Mouse (Mus musculus) kidney, embryonic 15.5 days (tissue): ENCODE results near the gene Kcnab3. TPM values are rescaled to one million over a fixed set of nuclear protein-coding genes. Genes with fewer than 3 reads are reported as not detected.

Experiments used
- ATAC-seq: fragments of 200-750 bp; cut with Nextera tagmentation; replicated peaks from 2 replicates; pipeline ENCODE4 v1.8.0; 2017; ENCODE audit warnings: moderate TSS enrichment; ENCODE audit not compliant: low FRiP score
- H3K27ac ChIP-seq: fragments of 300-500 bp; sonication (generic); 2 replicates; pipeline ENCODE4 v1.5.1; 2015; ENCODE audit warnings: mild to moderate bottlenecking, inconsistent platforms
- H3K27me3 ChIP-seq: fragments of 300-500 bp; sonication (generic); 2 replicates; pipeline ENCODE4 v1.6.1; 2015; ENCODE audit warnings: inconsistent platforms
- H3K36me3 ChIP-seq: fragments of 300-500 bp; sonication (generic); 2 replicates; pipeline ENCODE4 v1.6.1; 2015; ENCODE audit warnings: inconsistent platforms
- H3K4me1 ChIP-seq: fragments of 300-500 bp; sonication (generic); 2 replicates; pipeline ENCODE4 v1.6.1; 2015; ENCODE audit warnings: inconsistent platforms
- H3K4me2 ChIP-seq: fragments of 300-500 bp; sonication (generic); 2 replicates; pipeline ENCODE4 v1.6.1; 2015; ENCODE audit warnings: moderate library complexity, mild to moderate bottlenecking, inconsistent platforms
- H3K4me3 ChIP-seq: fragments of 300-500 bp; sonication (generic); replicated peaks from 2 replicates; pipeline ENCODE4 v1.5.1; 2015; ENCODE audit warnings: mild to moderate bottlenecking, inconsistent platforms
- H3K9ac ChIP-seq: fragments of 300-500 bp; sonication (generic); 2 replicates; pipeline ENCODE4 v1.6.1; 2015; ENCODE audit warnings: mild to moderate bottlenecking, inconsistent platforms
- H3K9me3 ChIP-seq: fragments of 300-500 bp; sonication (generic); replicated peaks from 2 replicates; pipeline ENCODE4 v1.6.1; 2016; ENCODE audit warnings: inconsistent platforms
- WGBS: fragments of 180-500 bp; shearing (Covaris S2); methylation state at CpG from one replicate; pipeline ENCODE4 v1.1.7; 2015; ENCODE audit warnings: mixed read lengths; 5-methylcytosine and 5-hydroxymethylcytosine counted together
- polyA plus RNA-seq: library from polyadenylated mRNA; unstranded; fragments of >200 nt; fragmentation: Nextera tagmentation; extraction: Ambion mirVana; gene quantifications from 2 replicates; pipeline ENCODE4 v1.2.1, GENCODE M21; 2015

The Kcnab3 gene
- polyA plus RNA-seq, 1 experiment from 2014 or later = 2.9 TPM

- Histone ChIP-seq H3K9ac (no peak overlapping the region), H3K4me2 (0 out of 2 replicates have a peak overlapping the region, but pooled peaks have one; percentile 48), H3K9me3 (no peaks in the 10 kb centered on the region), H3K4me1 (peaks cover 37% of the 10 kb centered on the region), H3K4me3 (no peak overlapping the region), H3K36me3 (peaks cover 46% of the 10 kb centered on the region), H3K27me3 (no peaks in the 10 kb centered on the region), H3K27ac (peak overlapping the region; percentile 90)
- WGBS = 62% methylated on average over 3 of the region's 3 CpGs
- ATAC-seq = no peak
These were observed 46.7 kb downstream of the Kcnab3 start for GRCm38 (mm10) chr11:69372780-69373170.

DNA sequence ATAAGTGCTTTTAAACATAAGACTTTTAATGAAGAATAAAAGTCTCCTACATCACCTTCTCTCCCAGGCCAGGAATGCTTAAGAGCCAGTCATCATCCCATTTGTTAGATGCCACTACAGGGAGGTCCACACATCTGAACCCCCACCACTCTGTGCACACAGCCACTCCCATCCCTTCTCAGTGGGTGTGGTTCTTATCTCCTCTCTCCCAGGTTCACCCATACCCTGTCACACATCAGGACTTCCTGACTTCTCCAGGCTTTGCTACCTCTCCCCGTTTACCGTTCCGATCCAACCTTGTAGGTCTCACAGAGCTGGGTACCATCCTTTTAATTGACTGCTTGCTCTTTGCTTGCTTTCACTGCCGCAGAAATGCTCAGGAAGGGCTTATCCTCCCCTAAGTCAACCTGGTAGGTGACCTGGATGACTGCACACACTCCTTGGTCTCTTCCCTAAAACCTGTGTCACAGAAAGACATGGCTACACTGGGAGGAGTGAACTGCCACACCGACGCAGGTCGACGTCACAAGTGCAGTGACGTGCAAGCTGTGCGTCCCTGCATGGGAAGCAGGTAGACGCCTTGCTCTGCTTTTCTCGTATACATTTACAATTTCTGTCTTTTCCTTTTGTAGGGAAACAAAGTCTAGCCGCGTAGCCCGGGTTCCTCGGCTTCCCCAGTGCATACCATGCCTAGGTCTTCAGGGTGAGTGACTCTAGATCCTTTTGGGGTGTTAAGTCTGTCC is 47.3 kb downstream of the Kcnab3 start:
- no peak for ATAC-seq
- Histone ChIP-seq H3K4me1 (peaks cover 33% of the 10 kb centered on the region), H3K27ac (no peak overlapping the region), H3K36me3 (peaks cover 49% of the 10 kb centered on the region), H3K4me2 (no peak overlapping the region), H3K27me3 (no peaks in the 10 kb centered on the region), H3K9me3 (no peaks in the 10 kb centered on the region), H3K9ac (no peak overlapping the region), H3K4me3 (no peak overlapping the region)
- WGBS = 91% methylated on average over 16 of the region's 16 CpGs

DNA sequence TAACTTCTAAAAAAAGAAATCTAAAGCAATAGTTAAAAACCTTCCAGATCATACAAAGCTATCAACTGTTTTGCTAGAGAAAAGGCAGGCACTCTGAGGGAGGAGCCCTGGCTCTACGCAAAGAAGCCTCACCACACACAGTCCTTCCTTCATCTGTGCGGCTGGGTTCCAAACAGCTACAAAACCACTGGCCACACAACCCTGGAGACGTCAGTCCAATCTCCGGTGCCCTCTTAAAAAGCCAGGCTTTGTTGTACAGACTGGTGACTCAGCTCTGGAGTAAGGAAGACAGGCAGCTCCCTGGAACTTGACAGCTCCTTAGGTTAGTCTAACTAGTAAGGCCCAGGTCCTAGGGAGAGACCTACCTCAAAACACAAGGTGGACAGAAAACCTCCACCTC is 49.6 kb downstream of the Kcnab3 start:
- Histone ChIP-seq H3K4me3 (no peak overlapping the region), H3K4me2 (no peak overlapping the region), H3K9me3 (no peaks in the 10 kb centered on the region), H3K36me3 (peaks cover 62% of the 10 kb centered on the region), H3K27me3 (no peaks in the 10 kb centered on the region), H3K4me1 (peaks cover 27% of the 10 kb centered on the region), H3K27ac (no peak overlapping the region), H3K9ac (no peak overlapping the region)
- no peak for ATAC-seq
- WGBS = 92% methylated on average over 4 of the region's 4 CpGs

GRCm38 (mm10) chr11:69377766-69378165 is 51.7 kb downstream of the Kcnab3 start:
- no peak; the same call in 1 of the 2 replicates for ATAC-seq
- WGBS = 75% methylated on average over 3 of the region's 3 CpGs

DNA sequence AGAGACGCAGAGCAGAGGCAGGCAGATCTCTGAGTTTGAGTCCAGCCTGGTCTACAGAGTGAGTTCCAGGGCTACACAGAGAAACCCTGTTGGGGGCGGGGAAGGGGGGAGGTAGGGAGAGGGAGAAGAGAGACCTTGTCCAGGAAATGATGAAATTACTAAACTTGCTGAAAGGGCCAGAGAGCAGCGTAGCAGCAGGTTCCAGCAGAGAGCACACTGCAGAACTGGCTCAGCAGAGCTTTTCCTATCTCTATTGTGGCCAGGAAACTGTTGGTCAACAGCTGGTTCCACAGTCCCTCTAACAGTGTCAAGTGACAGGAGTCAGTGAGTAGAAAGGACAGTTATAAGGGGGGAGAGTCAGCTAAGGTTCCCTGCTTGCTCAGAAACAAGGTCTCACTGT is 53.5 kb downstream of the Kcnab3 start:
- Histone ChIP-seq H3K27me3 (no peaks in the 10 kb centered on the region), H3K36me3 (peaks cover 47% of the 10 kb centered on the region), H3K4me2 (no peak overlapping the region), H3K27ac (no peak overlapping the region), H3K9me3 (no peaks in the 10 kb centered on the region), H3K4me1 (0 out of 2 replicates have a peak, but pooled peaks cover 4% of the 10 kb centered on the region), H3K9ac (no peak overlapping the region), H3K4me3 (no peak overlapping the region)
- ATAC-seq = no peak
- 85% methylated on average over 3 of the region's 3 CpGs for WGBS

More at GRCm38 (mm10) chr11:69377766-69378165, 51.7 kb downstream of the Kcnab3 start:
- Histone ChIP-seq H3K4me2 (no peak overlapping the region), H3K9me3 (no peaks in the 10 kb centered on the region), H3K4me3 (no peak overlapping the region), H3K27ac (no peak overlapping the region), H3K4me1 (peaks cover 10% of the 10 kb centered on the region; the same call in 1 of the 2 replicates), H3K9ac (no peak overlapping the region), H3K27me3 (no peaks in the 10 kb centered on the region), H3K36me3 (peaks cover 60% of the 10 kb centered on the region)

- no peaks in the 10 kb centered on the region for H3K9me3 ChIP-seq
- H3K4me1 ChIP-seq = 0 out of 2 replicates have a peak, but pooled peaks cover 4% of the 10 kb centered on the region
- H3K9ac ChIP-seq = no peak overlapping the region
- no peak overlapping the region for H3K27ac ChIP-seq
- no peak overlapping the region for H3K4me3 ChIP-seq
- 85% methylated on average over 6 of the region's 6 CpGs for WGBS
- H3K27me3 ChIP-seq = no peaks in the 10 kb centered on the region
- peaks cover 32% of the 10 kb centered on the region for H3K36me3 ChIP-seq
- no peak for ATAC-seq
- no peak overlapping the region for H3K4me2 ChIP-seq
These were observed 55.3 kb downstream of the Kcnab3 start for GRCm38 (mm10) chr11:69381356-69381755.

Other genes with a start within 250 kb of the Kcnab3 start
- 83.5 and 101 TPM in 2 replicates for gene Vamp2, start 237.8 kb upstream of the Kcnab3 start, polyA plus RNA-seq
- 12.1 and 13.7 TPM in 2 replicates for gene Per1, start 231.0 kb upstream of the Kcnab3 start, polyA plus RNA-seq
- gene Hes7, start 205.9 kb upstream of the Kcnab3 start, polyA plus RNA-seq = 0.42 and 0.46 TPM in 2 replicates
- 0.27 and 0.51 TPM in 2 replicates for gene 9130213A22Rik, start 203.7 kb upstream of the Kcnab3 start, polyA plus RNA-seq
- gene Aloxe3, start 200.4 kb upstream of the Kcnab3 start, polyA plus RNA-seq = 0.60 and 1.3 TPM in 2 replicates
- gene Alox12b, start 169.3 kb upstream of the Kcnab3 start, polyA plus RNA-seq = 0.08 and 0.42 TPM in 2 replicates
- gene Alox8, start 128.4 kb upstream of the Kcnab3 start, polyA plus RNA-seq = 0.33 and 0.47 TPM in 2 replicates
- 0.09 and 0.17 TPM in 2 replicates for gene Gucy2e, start 89.2 kb upstream of the Kcnab3 start, polyA plus RNA-seq
- 23.0 and 23.9 TPM in 2 replicates for gene Cntrob, start 2.5 kb upstream of the Kcnab3 start, polyA plus RNA-seq
- gene Trappc1, start 2.3 kb upstream of the Kcnab3 start, polyA plus RNA-seq = 152 and 160 TPM in 2 replicates
- 16.6 and 17.1 TPM in 2 replicates for gene Rnf227, start 14.2 kb downstream of the Kcnab3 start, polyA plus RNA-seq
- gene Chd3, start 43.1 kb downstream of the Kcnab3 start, polyA plus RNA-seq = 54.8 and 62.8 TPM in 2 replicates
- 153 and 155 TPM in 2 replicates for gene Naa38, start 69.2 kb downstream of the Kcnab3 start, polyA plus RNA-seq
- gene Cyb5d1, start 69.4 kb downstream of the Kcnab3 start, polyA plus RNA-seq = 30.2 and 30.5 TPM in 2 replicates
- 41.9 and 44.3 TPM in 2 replicates for gene Tmem88, start 72.0 kb downstream of the Kcnab3 start, polyA plus RNA-seq
- 32.6 and 33.0 TPM in 2 replicates for gene Kdm6b, start 87.4 kb downstream of the Kcnab3 start, polyA plus RNA-seq
- gene Dnah2, start 222.9 kb downstream of the Kcnab3 start, polyA plus RNA-seq = 0.73 and 0.87 TPM in 2 replicates
- gene Efnb3, start 233.9 kb downstream of the Kcnab3 start, polyA plus RNA-seq = 11.9 and 14.3 TPM in 2 replicates